Mouse (Mus musculus) midbrain, postnatal 0 days (tissue): ENCODE data around the gene Zfp296. TPM values are rescaled to one million over a fixed set of nuclear protein-coding genes. Genes with fewer than 3 reads are reported as not detected.

Experiments used
- ATAC-seq: fragments of 200-750 bp; cut with Nextera tagmentation; 2 replicates; pipeline ENCODE4 v1.8.0; 2017; ENCODE audit warnings: moderate number of reproducible peaks, mild to moderate bottlenecking, moderate TSS enrichment, moderate library complexity; ENCODE audit not compliant: low FRiP score
- DNase-seq: peaks from one replicate; pipeline ENCODE4 v3.0.0-alpha.2; 2015; ENCODE audit warnings: low spot score
- H3K27ac ChIP-seq: fragments of 300-500 bp; sonication (generic); 2 replicates; pipeline ENCODE4 v1.5.1; 2014; ENCODE audit warnings: low read depth, mild to moderate bottlenecking, low read length, mixed read lengths
- H3K27me3 ChIP-seq: fragments of 300-500 bp; sonication (generic); 2 replicates; pipeline ENCODE4 v1.6.1; 2014; ENCODE audit warnings: low read length, control low read depth, mixed read lengths; ENCODE audit not compliant: insufficient read depth
- H3K36me3 ChIP-seq: fragments of 300-500 bp; sonication (generic); 2 replicates; pipeline ENCODE4 v1.6.1; 2014; ENCODE audit warnings: low read length, control low read depth, mixed read lengths; ENCODE audit not compliant: insufficient read depth
- H3K4me1 ChIP-seq: fragments of 300-500 bp; sonication (generic); 2 replicates; pipeline ENCODE4 v1.6.1; 2014; ENCODE audit warnings: mild to moderate bottlenecking, control low read depth, antibody characterized with exemption, low read length, mixed read lengths; ENCODE audit not compliant: insufficient read depth
- H3K4me2 ChIP-seq: fragments of 300-500 bp; sonication (generic); 2 replicates; pipeline ENCODE4 v1.6.1; 2014; ENCODE audit warnings: low read depth, mild to moderate bottlenecking, low read length, mixed read lengths; ENCODE audit not compliant: poor library complexity, severe bottlenecking
- H3K4me3 ChIP-seq: fragments of 300-500 bp; sonication (generic); 2 replicates; pipeline ENCODE4 v1.5.1; 2014; ENCODE audit warnings: low read depth, mild to moderate bottlenecking, low read length, moderate library complexity
- H3K9ac ChIP-seq: fragments of 300-500 bp; sonication (generic); replicated peaks from 2 replicates; pipeline ENCODE4 v1.6.1; 2014; ENCODE audit warnings: mild to moderate bottlenecking, low read length, moderate library complexity, mixed read lengths; ENCODE audit not compliant: poor library complexity, severe bottlenecking
- H3K9me3 ChIP-seq: fragments of 300-500 bp; sonication (generic); 2 replicates; pipeline ENCODE4 v1.6.1; 2016; ENCODE audit warnings: low read length, control low read depth
- CTCF ChIP-seq: IDR thresholded peaks from 2 replicates; pipeline ENCODE4 v1.5.1; 2016; ENCODE audit warnings: antibody characterized with exemption, mild to moderate bottlenecking
- WGBS: fragments of 180-500 bp; shearing (Covaris S2); extraction: QIAGEN DNeasy Blood & Tissue Kit; methylation state at CpG from one replicate; pipeline ENCODE4 v1.1.7; 2014; 5-methylcytosine and 5-hydroxymethylcytosine counted together
- polyA plus RNA-seq: library from polyadenylated mRNA; unstranded; fragments of >200 nt; fragmentation: Nextera tagmentation; extraction: Ambion mirVana; gene quantifications from 2 replicates; pipeline ENCODE4 v1.2.1, GENCODE M21; 2015
- total RNA-seq: library from RNA; depleted of rRNA; stranded (reverse); fragments of >200 nt; gene quantifications from 2 replicates; pipeline ENCODE4 v1.2.3, GENCODE M21; 2014

Gene Zfp296
- total and polyA plus RNA-seq, 2 experiments from 2014 or later: 1.2 TPM; not detected in 1

GRCm38 (mm10) chr7:19564455-19564854 is 12.6 kb upstream of the Zfp296 start:
- peaks cover 9% of the 10 kb centered on the region for H3K4me1 ChIP-seq
- H3K9me3 ChIP-seq: no peaks in the 10 kb centered on the region
- no peak overlapping the region for H3K4me3 ChIP-seq
- no peaks in the 10 kb centered on the region for H3K27me3 ChIP-seq
- peaks cover 23% of the 10 kb centered on the region for H3K36me3 ChIP-seq
- DNase-seq (no peak), ATAC-seq (no peak)
- no peak overlapping the region for H3K9ac ChIP-seq
- no peak overlapping the region for H3K27ac ChIP-seq
- no peak overlapping the region for H3K4me2 ChIP-seq
- peak; percentile 38 for TF ChIP-seq CTCF
- WGBS: 93% methylated on average over 4 of the region's 4 CpGs

GRCm38 (mm10) chr7:19565803-19566202 is 11.3 kb upstream of the Zfp296 start:
- H3K9me3 ChIP-seq: no peaks in the 10 kb centered on the region
- H3K36me3 ChIP-seq: peaks cover 30% of the 10 kb centered on the region
- no peak overlapping the region for H3K4me2 ChIP-seq
- no peak for DNase-seq
- H3K9ac ChIP-seq: no peak overlapping the region
- WGBS: 94% methylated on average over 2 of the region's 2 CpGs
- no peak overlapping the region for H3K27ac ChIP-seq
- TF ChIP-seq CTCF: no peak
- H3K4me3 ChIP-seq: no peak overlapping the region
- H3K4me1 ChIP-seq: no peaks in the 10 kb centered on the region; the same call in 1 of the 2 replicates
- H3K27me3 ChIP-seq: no peaks in the 10 kb centered on the region
- no peak for ATAC-seq

GRCm38 (mm10) chr7:19567426-19567825 is 9.7 kb upstream of the Zfp296 start:
- no peak overlapping the region for H3K27ac ChIP-seq
- ATAC-seq (no peak), DNase-seq (no peak)
- H3K4me2 ChIP-seq: no peak overlapping the region
- 90% methylated on average over 8 of the region's 8 CpGs for WGBS
- H3K9me3 ChIP-seq: no peaks in the 10 kb centered on the region
- H3K27me3 ChIP-seq: no peaks in the 10 kb centered on the region
- peaks cover 4% of the 10 kb centered on the region for H3K4me1 ChIP-seq
- peaks cover 30% of the 10 kb centered on the region for H3K36me3 ChIP-seq
- H3K9ac ChIP-seq: no peak overlapping the region
- TF ChIP-seq CTCF: no peak
- H3K4me3 ChIP-seq: no peak overlapping the region

GRCm38 (mm10) chr7:19569647-19570046 is 7.4 kb upstream of the Zfp296 start:
- peaks cover 24% of the 10 kb centered on the region for H3K36me3 ChIP-seq
- no peak overlapping the region for H3K4me2 ChIP-seq
- no peak overlapping the region for H3K9ac ChIP-seq
- peaks cover 5% of the 10 kb centered on the region for H3K4me1 ChIP-seq
- H3K27me3 ChIP-seq: no peaks in the 10 kb centered on the region
- H3K27ac ChIP-seq: no peak overlapping the region
- no peak overlapping the region for H3K4me3 ChIP-seq
- H3K9me3 ChIP-seq: no peaks in the 10 kb centered on the region
- ATAC-seq (no peak), DNase-seq (no peak)
- peak; percentile 17; the same call in 1 of the 2 replicates for TF ChIP-seq CTCF
- 87% methylated on average over 3 of the region's 3 CpGs for WGBS

GRCm38 (mm10) chr7:19572926-19573775 is 3.9 kb upstream of the Zfp296 start:
- DNase-seq (peak; percentile 79), ATAC-seq (peak; percentile 90)
- H3K9me3 ChIP-seq: no peaks in the 10 kb centered on the region
- 0 out of 2 replicates have a peak, but pooled peaks cover 10% of the 10 kb centered on the region for H3K36me3 ChIP-seq
- peak overlapping the region; percentile 65 for H3K4me3 ChIP-seq
- H3K27me3 ChIP-seq: peaks cover 20% of the 10 kb centered on the region
- WGBS: under 1% methylated on average over 51 of the region's 53 CpGs
- H3K27ac ChIP-seq: peak overlapping the region; percentile 52
- H3K4me2 ChIP-seq: peak overlapping the region; percentile 79
- H3K4me1 ChIP-seq: peaks cover 12% of the 10 kb centered on the region
- TF ChIP-seq CTCF: peak; percentile 22
- H3K9ac ChIP-seq: peak overlapping the region; percentile 80

- 0 out of 2 replicates have a peak, but pooled peaks cover 10% of the 10 kb centered on the region for H3K36me3 ChIP-seq
- peaks cover 25% of the 10 kb centered on the region for H3K27me3 ChIP-seq
- no peak for TF ChIP-seq CTCF
- H3K9ac ChIP-seq: peak overlapping the region; percentile 80
- peak overlapping the region; percentile 52; the same call in 1 of the 2 replicates for H3K27ac ChIP-seq
- H3K4me1 ChIP-seq: peaks cover 12% of the 10 kb centered on the region
- 19% methylated on average over 16 of the region's 16 CpGs for whole genome bisulfite sequencing
- H3K4me2 ChIP-seq: peak overlapping the region; percentile 79
- no peaks in the 10 kb centered on the region for H3K9me3 ChIP-seq
- H3K4me3 ChIP-seq: peak overlapping the region; percentile 65
- no peak for DNase-seq
- peak; percentile 1; the same call in 1 of the 2 replicates for ATAC-seq
These were observed 3.3 kb upstream of the Zfp296 start for GRCm38 (mm10) chr7:19573776-19574140.
